Mouse (Mus musculus) lung, postnatal 0 days (tissue): ENCODE measurements around the gene 2900026A02Rik. TPM values are rescaled to one million over a fixed set of nuclear protein-coding genes. Genes with fewer than 3 reads are reported as not detected.
A peak's percentile ranks its signal among the peaks of the same experiment; 100 is the strongest.

Experiments used
- ATAC-seq: fragments of 200-750 bp; cut with Nextera tagmentation; 2 replicates; pipeline ENCODE4 v1.8.0; 2017; ENCODE audit warnings: moderate library complexity
- DNase-seq: peaks from one replicate; pipeline ENCODE4 v3.0.0-alpha.2; 2016; ENCODE audit warnings: low spot score
- H3K27ac ChIP-seq: fragments of 300-500 bp; sonication (generic); 2 replicates; pipeline ENCODE4 v1.5.1; 2014; ENCODE audit warnings: antibody characterized with exemption, mild to moderate bottlenecking, low read length, mixed read lengths
- H3K27me3 ChIP-seq: fragments of 300-500 bp; sonication (generic); replicated peaks from 2 replicates; pipeline ENCODE4 v1.6.1; 2014; ENCODE audit warnings: low read length, mixed read lengths; ENCODE audit not compliant: insufficient read depth
- H3K36me3 ChIP-seq: fragments of 300-500 bp; sonication (generic); 2 replicates; pipeline ENCODE4 v1.6.1; 2014; ENCODE audit warnings: low read length, mixed read lengths; ENCODE audit not compliant: insufficient read depth
- H3K4me1 ChIP-seq: fragments of 300-500 bp; sonication (generic); 2 replicates; pipeline ENCODE4 v1.6.1; 2014; ENCODE audit warnings: antibody characterized with exemption, low read depth, low read length, mixed read lengths; ENCODE audit not compliant: insufficient read depth
- H3K4me2 ChIP-seq: fragments of 300-500 bp; sonication (generic); replicated peaks from 2 replicates; pipeline ENCODE4 v1.6.1; 2014; ENCODE audit warnings: low read depth, mild to moderate bottlenecking, low read length, moderate library complexity, mixed read lengths
- H3K4me3 ChIP-seq: fragments of 300-500 bp; sonication (generic); 2 replicates; pipeline ENCODE4 v1.5.1; 2014; ENCODE audit warnings: low read depth, low read length
- H3K9ac ChIP-seq: fragments of 300-500 bp; sonication (generic); replicated peaks from 2 replicates; pipeline ENCODE4 v1.6.1; 2014; ENCODE audit warnings: low read depth, mild to moderate bottlenecking
- H3K9me3 ChIP-seq: fragments of 300-500 bp; sonication (generic); 2 replicates; pipeline ENCODE4 v1.6.1; 2016; ENCODE audit warnings: low read length, mixed read lengths
- CTCF ChIP-seq: IDR thresholded peaks from 2 replicates; pipeline ENCODE4 v1.5.1; 2016; ENCODE audit warnings: antibody characterized with exemption, mild to moderate bottlenecking
- EP300 ChIP-seq: IDR thresholded peaks from 2 replicates; pipeline ENCODE4 v1.6.1; 2016; ENCODE audit warnings: antibody characterized with exemption, mild to moderate bottlenecking, control low read depth
- WGBS: fragments of 180-500 bp; shearing (Covaris S2); extraction: QIAGEN DNeasy Blood & Tissue Kit; methylation state at CpG from one replicate; pipeline ENCODE4 v1.1.7; 2014; 5-methylcytosine and 5-hydroxymethylcytosine counted together
- polyA plus RNA-seq: library from polyadenylated mRNA; unstranded; fragments of >200 nt; fragmentation: Nextera tagmentation; extraction: Ambion mirVana; gene quantifications from 2 replicates; pipeline ENCODE4 v1.2.1, GENCODE M21; 2015

2900026A02Rik gene
- polyA plus RNA-seq, 1 experiment from 2014 or later: 6.3 TPM

GRCm38 (mm10) chr5:113181441-113181840 is 39.6 kb downstream of the 2900026A02Rik start:
- Histone ChIP-seq H3K36me3 (no peaks in the 10 kb centered on the region), H3K4me3 (no peak overlapping the region), H3K4me1 (no peaks in the 10 kb centered on the region), H3K27me3 (no peaks in the 10 kb centered on the region), H3K9ac (no peak overlapping the region), H3K9me3 (no peaks in the 10 kb centered on the region), H3K4me2 (no peak overlapping the region), H3K27ac (peak overlapping the region; percentile 57; the same call in 1 of the 2 replicates)
- ATAC-seq (no peak), DNase-seq (peak; percentile 47)
- 41% methylated on average over 6 of the region's 6 CpGs for WGBS
- TF ChIP-seq EP300 (no peak), CTCF (0 out of 2 replicates have a peak, but pooled peaks have one; percentile 3)

DNA sequence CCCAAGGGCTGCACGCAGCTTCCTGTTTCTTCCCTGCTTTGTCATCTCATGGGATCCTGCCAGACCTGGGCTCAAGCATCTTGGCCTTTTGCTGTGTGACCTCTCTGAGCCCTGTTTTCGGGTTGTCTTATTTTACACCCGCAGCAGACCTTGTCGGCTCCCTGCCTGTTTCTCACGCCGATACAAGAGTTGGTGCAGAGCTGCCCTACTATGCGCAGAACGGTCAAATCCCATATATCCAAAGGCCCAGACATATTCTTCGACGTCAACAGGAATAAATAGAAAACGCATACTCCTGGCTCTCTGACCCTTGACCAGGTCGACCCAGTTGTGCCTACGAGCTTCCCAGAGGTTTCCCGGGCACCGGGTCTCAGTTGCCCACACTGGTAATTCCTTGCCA is 40.3 kb downstream of the 2900026A02Rik start:
- no peak overlapping the region for H3K9ac ChIP-seq
- no peaks in the 10 kb centered on the region for H3K4me1 ChIP-seq
- H3K27ac ChIP-seq: peak overlapping the region; percentile 57
- TF ChIP-seq CTCF (no peak), EP300 (no peak)
- ATAC-seq (no peak), DNase-seq (no peak)
- WGBS: 74% methylated on average over 15 of the region's 15 CpGs
- no peaks in the 10 kb centered on the region for H3K36me3 ChIP-seq
- peak overlapping the region; percentile 51; the same call in 1 of the 2 replicates for H3K4me2 ChIP-seq
- no peaks in the 10 kb centered on the region for H3K9me3 ChIP-seq
- H3K4me3 ChIP-seq: peak overlapping the region; percentile 15; the same call in 1 of the 2 replicates
- H3K27me3 ChIP-seq: no peaks in the 10 kb centered on the region

GRCm38 (mm10) chr5:113179843-113180682 is 41.0 kb downstream of the 2900026A02Rik start:
- 4% methylated on average over 21 of the region's 30 CpGs for WGBS
- Histone ChIP-seq H3K4me3 (peak overlapping the region; percentile 15; the same call in 1 of the 2 replicates), H3K4me2 (peak overlapping the region; percentile 51), H3K27ac (peak overlapping the region; percentile 57), H3K4me1 (no peaks in the 10 kb centered on the region), H3K36me3 (no peaks in the 10 kb centered on the region), H3K9ac (no peak overlapping the region), H3K27me3 (no peaks in the 10 kb centered on the region), H3K9me3 (no peaks in the 10 kb centered on the region)
- peak; percentile 92 for DNase-seq
- TF ChIP-seq CTCF: peak; percentile 95
- peak; percentile 58; the same call in 1 of the 2 replicates for TF ChIP-seq EP300
- ATAC-seq: peak; percentile 91

DNA sequence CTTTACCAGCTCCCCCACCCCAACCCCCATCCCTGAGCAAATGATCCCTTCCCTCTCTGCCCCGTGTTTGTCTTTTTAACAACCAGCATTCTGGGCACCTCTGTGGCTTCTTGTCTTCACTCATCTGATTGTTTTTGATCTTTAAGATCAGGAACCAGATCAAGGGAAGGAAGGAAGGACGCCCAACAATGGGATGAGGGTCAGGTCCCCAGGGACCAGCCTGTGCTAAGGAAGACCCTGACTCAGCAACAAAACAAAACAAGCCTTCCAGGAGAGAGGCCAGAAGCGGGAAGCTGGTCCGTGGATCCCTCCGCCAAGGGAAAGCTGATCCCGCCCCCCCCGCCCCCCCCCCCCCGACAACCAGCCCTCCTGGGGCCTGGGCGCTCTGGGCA is 41.6 kb downstream of the 2900026A02Rik start:
- Histone ChIP-seq H3K4me2 (peak overlapping the region; percentile 51), H3K9me3 (no peaks in the 10 kb centered on the region), H3K4me3 (no peak overlapping the region), H3K27me3 (no peaks in the 10 kb centered on the region), H3K36me3 (no peaks in the 10 kb centered on the region), H3K9ac (no peak overlapping the region), H3K27ac (no peak overlapping the region), H3K4me1 (no peaks in the 10 kb centered on the region)
- DNase-seq (no peak), ATAC-seq (no peak)
- WGBS: 21% methylated on average over 5 of the region's 9 CpGs
- TF ChIP-seq EP300 (no peak), CTCF (no peak)

DNA sequence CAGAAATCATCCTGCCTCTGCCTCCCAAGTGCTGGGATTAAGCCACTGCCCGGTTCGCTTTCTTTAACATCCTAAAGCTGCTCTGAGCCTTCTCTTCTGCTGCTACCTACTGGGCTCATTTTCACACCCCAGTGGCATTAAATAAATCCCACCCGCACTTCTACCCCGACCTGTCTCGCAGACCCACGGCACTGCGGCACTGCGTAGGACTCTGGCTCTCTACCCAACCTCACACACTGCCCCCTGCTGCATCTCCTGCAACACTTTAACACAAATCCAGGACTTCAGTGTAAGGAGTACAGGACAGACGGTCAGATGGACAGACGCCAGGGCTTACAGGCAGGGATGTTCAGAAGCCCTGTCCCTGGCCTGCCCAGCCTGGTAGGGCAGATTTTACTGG is 45.1 kb downstream of the 2900026A02Rik start:
- TF ChIP-seq CTCF: no peak
- no peak for TF ChIP-seq EP300
- Histone ChIP-seq H3K4me1 (no peaks in the 10 kb centered on the region), H3K4me3 (no peak overlapping the region), H3K27ac (no peak overlapping the region), H3K36me3 (no peaks in the 10 kb centered on the region), H3K9ac (no peak overlapping the region), H3K27me3 (no peaks in the 10 kb centered on the region), H3K9me3 (no peaks in the 10 kb centered on the region), H3K4me2 (no peak overlapping the region)
- DNase-seq: no peak
- ATAC-seq: no peak
- 80% methylated on average over 10 of the region's 10 CpGs for WGBS

- no peaks in the 10 kb centered on the region for H3K27me3 ChIP-seq
- H3K9ac ChIP-seq: no peak overlapping the region
- no peak overlapping the region for H3K4me3 ChIP-seq
- no peaks in the 10 kb centered on the region for H3K4me1 ChIP-seq
- WGBS: 44% methylated on average over 24 of the region's 24 CpGs
- no peaks in the 10 kb centered on the region for H3K36me3 ChIP-seq
- H3K4me2 ChIP-seq: no peak overlapping the region
- peak; percentile 47 for ATAC-seq
- H3K27ac ChIP-seq: no peak overlapping the region
- no peaks in the 10 kb centered on the region for H3K9me3 ChIP-seq
- DNase-seq: peak; percentile 35
- TF ChIP-seq EP300: no peak
- peak; percentile 77 for TF ChIP-seq CTCF
Observed at GRCm38 (mm10) chr5:113174916-113175692, 45.9 kb downstream of the 2900026A02Rik start.
